Mouse (Mus musculus) cerebellum, postnatal 4 days (tissue): ENCODE measurements around the gene Dhx35.

ENCODE experiments used
- DNase-seq, 2 experiments: peaks; one replicate each; pipeline ENCODE4 v3.0.0; 2022; ENCODE audit warnings: low spot score in 2 of 2, mixed read lengths in 1 of 2

Dhx35 gene

DNA sequence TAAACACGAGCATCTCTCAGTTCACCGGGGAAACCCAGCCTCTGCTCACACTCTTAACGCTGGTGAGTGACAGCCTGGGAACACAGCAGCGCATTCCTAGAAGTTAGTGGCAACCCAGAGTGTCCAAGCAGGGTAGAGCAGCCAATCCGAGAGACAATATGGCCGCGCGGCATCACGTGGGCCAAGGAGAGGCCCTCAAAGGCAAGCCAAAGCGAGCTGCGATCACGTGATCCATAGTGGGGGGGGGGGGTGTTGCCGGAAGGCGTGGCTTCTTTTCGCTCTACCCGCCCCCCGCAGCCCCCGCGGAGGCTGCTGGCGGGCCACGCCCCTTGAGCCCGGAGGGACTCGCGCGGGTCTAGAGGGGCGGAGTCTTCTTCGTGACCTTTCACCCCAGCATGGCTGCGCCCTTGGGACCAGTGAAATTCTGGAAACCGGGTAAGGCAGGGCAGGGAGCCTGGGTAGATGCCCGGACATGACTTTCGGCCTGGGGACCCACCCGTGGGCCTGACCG, at the start of gene Dhx35:
Dhx35 (plus strand) TSS at position 314 of the 511 bp plus-strand sequence.
- DNase-seq = peak; percentile 74 to 89

DNA sequence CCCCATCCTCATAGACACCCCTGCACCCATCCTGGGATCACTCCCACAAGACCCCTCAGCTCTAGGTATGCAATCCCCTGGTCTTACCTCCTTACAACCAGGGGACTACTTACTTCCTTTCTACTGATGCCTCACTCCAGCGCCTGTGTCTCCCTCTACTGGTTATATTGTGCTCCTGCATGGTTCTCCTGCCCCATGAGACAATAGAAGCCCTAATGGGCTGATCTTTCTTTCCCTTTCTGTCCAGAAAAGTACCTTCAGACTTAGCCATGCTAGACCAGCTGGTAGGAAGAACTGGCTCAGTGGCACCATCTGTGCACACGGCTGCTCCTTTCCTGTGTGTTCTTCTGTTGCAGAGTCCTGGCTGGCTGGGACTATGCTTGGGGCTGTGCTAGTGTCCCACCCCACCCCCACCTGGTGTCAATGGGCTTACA, 49.5 kb upstream of the Dhx35 start:
- DNase-seq = peak in 1 of 2 experiments; percentile 25

DNA sequence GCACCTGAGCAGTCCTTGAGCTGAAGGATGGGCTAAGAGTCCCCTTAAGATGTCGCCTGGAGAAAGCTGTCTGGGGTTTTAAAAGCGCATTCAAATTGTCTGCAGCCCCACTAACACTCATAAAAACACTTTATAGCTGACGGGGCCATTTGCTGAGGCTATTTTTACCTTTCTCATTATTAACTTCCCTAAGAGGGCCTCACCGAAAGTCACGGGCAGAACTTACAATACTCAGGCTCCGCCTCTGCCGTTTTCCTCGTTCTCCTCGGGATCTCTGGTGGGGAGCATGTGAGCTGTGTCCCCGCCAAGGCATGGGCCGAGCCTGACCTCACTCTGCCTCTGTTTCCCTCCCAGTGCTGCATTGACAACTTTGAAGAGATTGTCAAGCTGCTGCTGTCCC, 48.4 kb upstream of the Dhx35 start:
- no peak for DNase-seq

DNA sequence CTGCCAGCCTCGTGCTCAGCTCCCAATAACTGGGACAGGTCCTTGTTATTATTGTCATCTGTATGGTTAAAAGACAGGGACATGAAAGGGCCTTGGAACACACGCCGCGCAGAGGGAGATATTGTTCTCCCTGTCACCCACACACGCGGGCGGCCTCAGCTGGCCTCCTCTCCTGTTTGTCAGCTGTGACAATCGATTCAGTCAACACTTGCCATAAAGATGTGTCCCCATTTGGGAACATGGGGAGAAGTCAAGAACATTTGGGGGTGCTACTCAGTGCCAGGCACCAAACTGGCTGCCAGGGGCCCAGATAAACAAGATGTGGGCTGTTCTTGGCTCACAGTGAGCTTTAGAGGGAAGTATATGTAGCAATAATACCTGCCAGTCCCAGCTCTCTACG, 45.2 kb upstream of the Dhx35 start:
- no peak for DNase-seq

DNA sequence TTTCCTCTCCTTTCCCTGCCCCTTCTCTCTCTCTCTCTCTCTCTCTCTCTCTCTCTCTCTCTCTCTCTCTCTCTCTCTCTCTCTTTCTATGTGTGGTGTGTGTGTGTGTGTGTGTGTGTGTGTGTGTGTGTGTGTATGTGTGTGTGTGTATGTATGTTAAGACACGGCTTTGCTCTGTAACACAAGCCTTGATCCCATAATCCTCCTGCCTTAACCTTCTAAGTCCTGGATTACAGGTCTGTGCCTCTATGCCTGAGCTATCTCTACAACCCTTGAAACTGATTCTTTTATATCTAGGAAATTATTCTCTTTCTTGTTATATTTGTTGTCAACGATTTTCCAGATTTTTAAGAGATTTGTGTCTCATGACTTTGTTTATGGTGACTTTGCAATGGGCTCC, 34.4 kb upstream of the Dhx35 start:
- no peak for DNase-seq

DNA sequence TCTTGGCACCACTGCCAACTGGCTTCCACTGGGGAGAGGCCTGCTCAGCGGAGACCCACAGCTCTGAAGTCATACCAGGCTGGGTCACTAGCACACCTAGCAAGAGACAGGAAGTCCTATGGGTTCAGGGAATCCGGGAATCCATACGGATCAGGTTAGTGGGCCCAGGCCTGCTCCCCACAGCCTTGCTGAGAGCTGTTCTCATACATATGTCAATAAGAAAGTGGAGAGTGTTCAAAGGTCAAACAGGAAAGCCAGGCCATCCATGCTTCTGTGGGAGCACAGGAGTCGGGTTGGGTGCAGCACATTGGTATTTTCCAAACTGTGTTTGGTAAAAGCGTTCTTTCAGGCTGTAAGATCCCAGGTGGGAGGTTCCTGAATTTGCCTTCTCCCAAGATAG, 32.3 kb upstream of the Dhx35 start:
- no peak for DNase-seq

DNA sequence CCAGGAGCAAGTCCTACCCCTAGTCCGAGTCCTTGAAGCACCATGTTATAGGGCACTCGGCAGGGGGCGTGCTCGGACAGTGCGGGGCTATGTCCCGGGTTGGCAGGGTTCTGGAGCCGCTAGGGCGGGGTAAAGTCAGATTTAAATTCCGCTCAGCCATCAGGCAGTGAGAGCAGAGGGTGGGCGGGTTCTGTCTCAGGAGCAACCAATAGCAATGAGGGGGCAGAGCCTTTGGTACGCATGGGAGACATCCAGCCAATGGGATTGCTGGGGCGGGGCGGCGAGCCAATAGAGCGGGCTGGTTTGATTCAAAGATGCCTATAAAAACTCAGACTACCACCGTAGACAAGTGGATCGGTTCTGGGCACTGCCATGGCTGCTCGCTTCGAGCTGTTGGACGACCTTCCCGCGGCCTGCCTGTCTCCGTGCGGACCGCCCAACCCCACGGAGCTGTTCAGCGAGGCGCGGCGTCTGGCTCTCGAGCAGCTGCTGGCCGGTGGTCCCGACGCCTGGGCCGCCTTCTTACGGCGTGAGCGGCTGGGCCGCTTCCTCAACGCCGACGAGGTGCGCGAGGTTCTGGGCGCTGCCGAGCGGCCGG, 26.8 kb upstream of the Dhx35 start, which contains the start of gene Fam83d:
Fam83d (plus strand) TSS at position 352 of the 598 bp plus-strand sequence.
- DNase-seq = peak; percentile 94 to 96

GRCm38 (mm10) chr2:158768350-158768749, 26.3 kb upstream of the Dhx35 start:
- peak in 1 of 2 experiments; percentile 35 for DNase-seq

- no peak for DNase-seq
These were observed 25.8 kb upstream of the Dhx35 start for GRCm38 (mm10) chr2:158768771-158769170.

- DNase-seq = no peak
These were observed 24.4 kb upstream of the Dhx35 start for GRCm38 (mm10) chr2:158770126-158770757.

DNA sequence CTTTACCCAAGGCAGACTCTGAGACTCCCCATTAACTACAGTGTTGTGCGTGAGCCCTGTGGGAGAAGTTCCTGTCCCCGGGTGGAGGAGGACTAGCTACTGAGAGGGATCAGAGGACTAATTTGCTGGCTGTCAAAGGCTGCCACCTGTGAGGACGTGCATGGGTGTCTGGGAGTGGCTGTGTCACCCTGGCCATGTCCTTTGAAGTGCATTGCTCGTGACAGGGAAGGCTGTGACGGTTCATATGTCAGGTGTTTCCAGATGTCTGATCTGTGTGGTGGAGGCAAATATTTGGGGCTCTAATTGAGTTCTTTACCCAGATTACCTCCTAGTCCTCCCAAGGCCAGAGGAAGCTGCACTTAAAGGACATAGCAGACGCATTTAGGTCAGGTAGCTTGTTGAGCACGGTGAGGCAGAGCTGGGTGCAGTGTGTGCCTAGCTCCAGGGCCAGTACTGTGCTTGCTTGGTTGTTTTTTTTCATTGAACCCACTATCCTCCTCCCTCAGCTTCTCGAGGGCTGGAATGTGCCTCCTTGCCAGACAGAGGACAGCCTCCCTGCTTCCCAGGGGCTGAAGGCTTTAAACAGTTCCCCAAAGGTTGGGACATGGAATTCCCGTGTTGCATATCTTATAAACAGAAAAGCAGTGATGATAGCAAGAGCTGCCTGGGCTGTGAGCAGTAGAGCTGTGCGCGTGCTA, 23.4 kb upstream of the Dhx35 start:
- no peak for DNase-seq

GRCm38 (mm10) chr2:158772808-158773207, 21.8 kb upstream of the Dhx35 start:
- DNase-seq = no peak

DNA sequence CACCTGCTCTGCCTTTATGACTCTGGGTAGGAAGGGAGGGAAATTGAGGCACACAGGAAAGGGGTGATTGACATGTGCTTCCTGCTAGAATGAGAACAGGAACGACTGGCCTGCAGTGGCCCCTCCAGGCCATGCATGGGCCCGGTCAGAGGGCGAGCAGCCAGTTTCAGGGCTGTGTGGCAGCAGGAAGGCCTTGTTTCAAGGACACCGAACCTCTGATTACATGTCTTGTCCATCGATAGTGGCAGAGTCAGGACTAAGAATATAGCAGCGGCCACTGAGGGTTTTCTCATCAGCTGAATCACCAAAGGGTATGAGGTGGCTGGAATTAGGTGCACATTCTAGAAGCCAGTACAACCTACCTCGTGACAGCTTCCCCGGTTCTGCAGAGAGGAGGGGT, 19.7 kb upstream of the Dhx35 start:
- no peak for DNase-seq

DNA sequence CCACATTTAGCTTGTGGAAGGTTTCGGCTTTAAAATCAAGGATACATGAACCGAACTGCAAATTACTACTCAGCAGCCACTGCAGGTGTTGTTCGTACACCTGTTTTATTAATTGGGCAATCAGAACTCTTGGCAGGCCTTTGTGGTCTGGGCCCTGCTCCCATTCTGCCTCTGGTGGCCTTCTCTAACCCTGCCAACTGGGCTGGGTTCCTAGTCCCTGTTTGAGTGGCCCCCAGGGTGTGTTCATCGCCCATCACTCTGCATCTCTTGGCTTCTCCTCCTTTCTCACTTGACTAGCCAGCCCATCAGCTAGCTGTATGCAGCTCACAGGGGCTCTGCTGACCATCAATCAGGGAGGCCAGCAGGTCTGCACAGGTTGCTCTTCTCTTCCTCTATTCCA, 17.9 kb upstream of the Dhx35 start:
- DNase-seq = peak in 1 of 2 experiments; percentile 56

DNA sequence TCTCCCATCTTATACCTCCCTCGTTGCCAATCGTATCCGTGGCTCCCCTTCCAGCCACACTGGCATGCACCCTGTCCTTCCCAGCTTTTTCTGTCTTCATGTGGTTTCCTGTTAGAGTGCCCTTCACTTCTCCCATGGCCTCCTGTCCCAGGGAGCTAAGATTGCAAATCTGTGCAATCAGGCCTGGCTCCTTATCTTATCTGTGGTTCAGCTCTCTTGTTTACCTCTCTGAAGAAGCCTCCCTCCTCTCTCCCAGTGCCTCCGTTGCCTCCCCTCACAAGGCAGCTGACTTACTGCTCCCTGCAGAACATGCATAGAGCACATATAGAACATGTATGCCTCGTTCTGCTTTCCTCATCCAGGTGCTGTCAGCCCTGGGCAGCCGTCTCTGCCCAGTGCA, 17.1 kb upstream of the Dhx35 start:
- DNase-seq = no peak

DNA sequence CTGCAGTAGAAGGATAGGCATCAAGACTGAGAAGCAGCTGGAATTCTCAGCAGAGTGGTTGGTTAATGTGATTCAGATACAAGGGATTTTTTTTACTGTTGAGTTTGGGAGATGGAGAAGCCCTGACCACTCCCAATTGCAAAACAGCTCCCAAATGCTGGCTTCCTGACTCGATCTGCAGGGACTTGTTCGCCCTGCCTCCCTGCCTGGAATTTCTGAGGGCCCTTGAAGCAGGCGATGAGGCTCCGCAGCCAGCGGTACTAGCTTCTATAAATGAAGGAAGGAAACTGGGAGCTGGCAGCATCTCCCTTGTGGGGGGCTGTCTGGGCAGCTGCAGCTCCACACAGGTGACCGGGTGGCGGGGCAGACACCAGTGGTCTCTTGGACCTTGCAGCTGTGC, 16.3 kb upstream of the Dhx35 start:
- no peak for DNase-seq

DNA sequence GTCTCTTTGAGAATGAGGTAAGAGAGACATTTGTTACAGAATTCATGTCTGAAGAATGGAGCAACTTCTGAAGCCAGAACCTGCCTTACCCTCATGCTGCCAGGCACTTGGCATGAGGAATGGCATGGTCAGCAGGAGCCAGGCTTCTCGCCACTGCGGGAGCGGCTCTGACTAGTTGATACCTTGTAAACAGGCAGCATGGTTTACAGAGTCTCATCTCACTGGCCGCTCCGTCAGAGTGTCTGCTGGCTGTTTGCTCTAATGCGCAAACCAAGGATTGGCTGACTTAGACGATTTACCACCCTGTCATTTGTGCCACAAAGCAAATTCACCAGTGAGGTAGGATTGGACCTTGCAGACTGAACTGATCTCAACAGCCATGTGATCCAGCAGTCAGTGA, 13.5 kb upstream of the Dhx35 start:
- DNase-seq = no peak

DNA sequence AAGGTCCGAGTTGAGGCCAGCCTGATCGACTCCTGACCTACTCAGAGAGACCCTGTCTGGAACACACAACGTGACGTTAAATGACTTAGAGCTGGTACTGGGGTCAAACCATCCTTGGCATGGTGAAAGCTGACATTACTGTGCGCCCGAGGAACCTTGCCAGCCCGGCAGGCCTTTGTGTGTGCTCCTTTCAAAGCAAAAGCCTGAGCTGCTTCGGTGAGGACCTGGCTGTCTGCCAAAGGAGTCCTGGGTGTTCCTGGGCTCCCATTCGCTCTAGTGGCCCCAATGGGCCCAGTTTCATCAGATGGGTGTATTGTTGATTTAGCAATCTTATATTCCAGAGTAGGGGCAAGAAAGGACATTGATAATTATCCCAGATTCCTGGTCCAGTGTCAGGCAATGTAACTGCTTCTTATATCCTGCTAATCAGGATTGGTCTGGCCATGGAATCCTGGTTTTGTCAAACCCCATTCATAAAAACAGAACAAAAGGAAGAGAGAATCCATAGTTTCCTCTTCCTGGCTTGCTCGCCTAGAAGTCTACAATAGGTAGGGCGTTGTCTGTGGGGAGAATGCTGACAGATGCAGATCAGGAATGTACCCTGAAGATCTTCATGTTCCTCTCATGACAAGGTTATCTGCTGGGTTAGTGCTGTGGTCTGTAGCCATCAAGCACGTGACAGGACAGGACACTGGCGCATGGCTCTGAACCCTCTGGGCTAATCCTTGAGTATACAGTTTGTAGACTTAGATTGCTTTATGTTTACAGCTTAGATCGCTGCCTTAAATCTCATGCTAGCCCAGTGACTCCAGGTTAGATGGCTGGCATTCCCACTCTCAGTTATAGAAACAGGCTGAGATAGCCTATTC, 7.4 kb upstream of the Dhx35 start:
- no peak for DNase-seq

DNA sequence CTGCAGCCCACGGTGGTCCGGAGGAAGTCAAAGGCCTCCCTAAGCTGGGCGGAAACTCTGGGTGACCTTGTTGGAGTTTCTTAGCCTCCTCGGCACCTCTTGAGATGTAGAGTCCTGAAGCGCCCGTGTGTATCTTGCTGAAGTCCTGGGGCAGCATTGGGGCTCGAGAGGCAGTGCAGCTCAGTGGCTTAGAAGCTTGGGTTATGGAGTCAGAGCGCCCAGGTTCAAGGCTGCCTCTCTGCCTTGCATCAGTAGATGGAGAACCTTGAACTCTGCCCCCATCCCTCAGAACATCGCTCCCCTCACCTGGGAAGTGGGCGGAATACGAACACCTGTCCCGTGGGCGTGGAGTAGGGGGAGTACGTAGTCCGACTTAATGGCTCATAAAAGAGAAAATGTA, 436 bp downstream of the Dhx35 start:
- no peak for DNase-seq

DNA sequence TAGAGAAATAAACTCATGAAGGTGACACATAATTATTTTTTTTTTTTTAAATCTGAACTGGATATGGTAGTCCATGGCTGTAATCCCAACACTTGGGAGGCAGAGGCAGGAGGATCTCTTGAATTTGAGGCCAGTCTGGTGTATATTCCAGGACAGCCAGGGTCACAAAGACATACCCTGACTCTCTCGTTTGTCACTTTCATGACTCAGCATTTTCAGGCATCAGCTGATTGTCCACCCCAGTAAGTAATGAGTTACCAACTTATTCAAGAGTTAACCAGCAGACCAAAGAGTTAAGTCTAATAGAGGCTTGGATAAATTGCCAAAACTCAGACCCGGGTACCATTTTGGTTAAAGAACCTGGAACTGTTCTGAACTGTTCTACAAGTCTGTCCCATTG, 1.3 kb downstream of the Dhx35 start:
- DNase-seq = no peak

DNA sequence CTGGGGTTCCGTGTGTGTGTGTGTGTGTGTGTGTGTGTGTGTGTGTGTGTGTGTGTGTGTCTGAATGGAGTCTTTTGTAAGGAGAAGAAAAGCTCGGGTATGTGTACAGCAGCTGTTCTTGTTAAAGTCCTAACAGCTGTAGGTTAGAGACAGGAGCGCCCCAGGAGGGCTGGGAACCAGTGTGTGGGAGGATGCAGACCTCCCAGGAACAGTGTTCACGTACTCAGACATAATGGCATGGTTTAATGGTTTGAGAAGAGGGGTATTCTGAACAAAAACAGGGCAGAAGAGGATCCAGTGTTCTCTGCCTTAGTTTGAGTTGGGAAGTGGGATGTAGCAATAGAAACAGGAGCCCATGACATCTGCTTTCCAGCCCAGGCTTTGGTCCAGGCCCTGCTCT, 4.7 kb downstream of the Dhx35 start:
- DNase-seq = no peak

DNA sequence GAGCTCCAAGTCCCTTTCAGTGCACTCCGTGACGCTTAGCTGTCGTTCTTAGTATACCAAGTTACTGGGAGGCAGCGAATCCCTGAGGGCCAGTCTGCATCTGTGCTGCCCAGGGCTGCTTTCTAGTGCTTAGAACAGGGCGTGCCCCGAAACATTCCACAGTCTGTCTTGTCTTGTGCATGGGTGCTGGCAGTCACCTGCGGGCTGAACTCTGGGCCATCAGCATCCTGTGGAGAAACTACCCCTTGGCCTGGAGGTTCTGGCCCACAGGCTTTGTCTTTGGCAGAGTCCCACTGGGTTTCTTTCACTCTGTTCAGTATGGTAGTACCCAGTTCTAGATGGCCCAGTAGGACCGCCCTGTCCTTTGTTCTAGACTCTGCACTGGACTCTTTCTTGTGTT, 6.2 kb downstream of the Dhx35 start:
- no peak for DNase-seq
